Mouse (Mus musculus): ENCODE measurements around the gene Fancc.
"Not testable (repeated sequence)": the region's sequence is repeated elsewhere in the genome, so short reads cannot be mapped to it uniquely, and the experiment has no call there.

The Fancc gene

DNA sequence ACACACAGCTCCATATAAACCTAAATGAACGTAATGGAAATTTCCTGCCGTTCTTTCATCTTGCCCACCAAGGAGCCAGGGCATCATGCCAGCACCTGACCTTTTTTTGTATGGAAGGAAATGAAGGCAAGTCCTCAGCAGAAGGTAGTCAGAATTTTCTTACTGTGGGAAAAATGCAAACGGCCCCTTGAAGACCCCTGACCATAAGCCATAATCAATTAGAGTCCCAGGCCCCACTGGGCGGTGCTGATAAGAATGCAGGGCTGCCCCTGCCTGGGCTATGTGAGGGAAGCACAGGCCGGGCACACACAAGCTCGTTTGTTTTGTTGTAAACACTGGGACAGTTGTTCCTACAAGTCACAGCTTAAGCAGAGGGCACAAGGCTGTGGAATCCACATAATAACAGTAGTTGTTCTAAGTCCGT, 179.4 kb downstream of the Fancc start:
- DNase-seq (ENCODE audit: low read depth, low spot score), result no peak

DNA sequence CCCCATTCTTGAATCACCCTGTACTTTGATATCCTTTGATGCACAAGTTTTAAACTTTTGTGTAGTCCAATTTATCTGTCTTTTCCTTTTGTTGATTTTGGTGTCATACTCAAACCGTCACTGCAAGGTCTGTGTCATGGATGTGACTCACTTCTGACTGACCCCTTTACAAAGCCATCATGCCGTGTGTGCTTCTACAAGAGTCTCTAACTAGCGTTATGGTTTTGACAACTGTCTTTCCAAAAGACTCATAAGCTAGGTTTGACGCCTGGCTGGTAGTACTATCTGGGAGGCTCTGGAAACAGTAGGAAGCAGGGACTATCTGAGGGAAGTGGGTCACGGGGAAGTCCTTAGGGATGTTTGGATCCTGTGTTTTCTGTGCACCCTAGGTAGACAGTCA, 180.7 kb downstream of the Fancc start:
- no peak for DNase-seq (ENCODE audit: low read depth, low spot score)

DNA sequence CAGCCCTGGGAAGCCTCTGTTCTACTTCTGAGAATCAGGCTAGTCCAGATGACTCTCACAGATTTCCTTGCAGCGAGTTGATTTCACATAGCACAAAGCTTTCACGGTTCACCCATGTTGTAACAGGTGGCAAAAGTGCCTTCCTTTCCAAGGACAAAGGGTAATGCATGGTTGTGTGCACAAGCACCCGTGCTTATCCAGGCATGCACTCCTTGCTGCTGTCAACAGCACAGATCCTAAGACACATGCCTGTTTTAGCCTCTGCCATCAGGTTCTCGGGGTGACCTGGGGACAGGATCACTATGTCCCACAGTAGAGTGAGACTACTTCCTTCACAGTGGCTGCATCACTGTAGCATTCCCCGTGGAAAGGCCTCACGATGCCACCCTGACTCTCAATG, 181.3 kb downstream of the Fancc start:
- DNase-seq (ENCODE audit: low read depth, low spot score), result no peak

DNA sequence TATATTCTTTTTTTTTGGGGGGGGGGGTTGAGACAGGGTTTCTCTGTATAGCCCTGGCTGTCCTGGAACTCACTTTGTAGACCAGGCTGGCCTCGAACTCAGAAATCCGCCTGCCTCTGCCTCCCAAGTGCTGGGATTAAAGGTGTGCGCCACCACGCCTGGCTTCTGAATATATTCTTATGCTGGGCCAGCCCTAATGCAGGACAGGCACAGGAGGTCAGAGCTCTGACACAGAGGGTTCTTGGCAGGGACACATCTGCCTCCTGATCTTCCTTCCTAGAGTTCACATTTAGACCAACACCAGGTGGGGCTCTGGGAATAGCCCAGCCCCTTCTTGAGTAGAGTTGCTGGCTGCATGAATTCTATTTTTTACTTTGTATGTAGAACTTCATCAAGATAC, 182.0 kb downstream of the Fancc start:
- DNase-seq (ENCODE audit: low read depth, low spot score), result not testable (repeated sequence)

DNA sequence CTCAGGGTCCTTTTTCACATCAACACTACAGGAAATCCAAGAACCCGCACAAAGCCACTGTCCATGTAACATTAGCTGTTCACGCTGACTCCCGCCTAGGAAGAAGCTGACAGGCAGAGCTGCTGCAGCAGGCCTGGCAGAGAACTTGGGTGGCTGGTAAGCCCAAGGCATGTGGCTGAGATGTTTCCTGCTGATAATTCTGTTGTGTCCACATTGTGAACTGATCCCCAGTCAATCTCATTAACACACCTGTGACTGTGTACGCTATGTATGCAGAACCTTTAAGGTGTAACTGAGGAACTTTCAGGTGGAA, 182.5 kb downstream of the Fancc start:
- DNase-seq (ENCODE audit: low read depth, low spot score), result no peak

DNA sequence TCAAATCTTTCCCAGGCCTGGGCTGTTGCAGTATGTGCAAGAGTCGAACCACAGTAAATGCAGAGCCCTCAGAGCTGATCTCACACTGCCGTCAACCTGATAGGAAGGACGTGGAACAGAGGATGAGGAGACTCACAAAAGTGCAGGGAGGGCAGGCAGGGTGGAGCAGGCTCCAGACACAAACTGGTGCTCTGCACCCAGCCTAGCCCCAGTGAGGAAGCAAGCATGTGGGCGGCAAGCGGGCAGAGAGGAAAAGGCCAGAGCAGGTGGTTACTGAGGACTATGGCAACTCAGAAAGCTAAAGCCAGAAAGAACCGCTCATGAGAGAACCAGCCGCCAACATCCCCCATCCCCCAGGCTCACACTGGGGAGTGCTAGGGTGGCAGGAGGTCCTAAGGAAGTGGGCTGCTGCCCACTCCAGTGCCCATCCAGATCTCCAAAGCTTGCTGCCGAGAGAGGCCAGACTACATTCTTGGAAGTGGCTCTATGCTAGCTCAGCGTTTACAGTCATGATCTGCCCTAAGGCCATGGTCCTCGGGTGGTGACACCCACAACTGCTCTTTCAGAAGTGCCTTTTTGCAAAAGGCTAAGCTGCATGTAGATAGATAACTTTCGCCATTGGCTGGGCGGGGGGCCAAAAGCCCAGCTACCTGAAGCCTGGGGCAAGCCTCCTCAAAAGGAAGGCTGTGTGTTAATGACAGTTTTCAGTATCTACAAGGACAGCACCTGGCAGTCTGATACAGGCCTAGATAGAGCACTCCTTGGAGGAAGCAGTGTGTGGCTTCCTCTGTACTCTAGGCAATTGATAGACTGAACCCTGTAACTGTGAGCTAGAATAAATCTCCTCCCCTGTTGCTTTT, 183.1 kb downstream of the Fancc start:
- DNase-seq (ENCODE audit: low read depth, low spot score), result no peak

DNA sequence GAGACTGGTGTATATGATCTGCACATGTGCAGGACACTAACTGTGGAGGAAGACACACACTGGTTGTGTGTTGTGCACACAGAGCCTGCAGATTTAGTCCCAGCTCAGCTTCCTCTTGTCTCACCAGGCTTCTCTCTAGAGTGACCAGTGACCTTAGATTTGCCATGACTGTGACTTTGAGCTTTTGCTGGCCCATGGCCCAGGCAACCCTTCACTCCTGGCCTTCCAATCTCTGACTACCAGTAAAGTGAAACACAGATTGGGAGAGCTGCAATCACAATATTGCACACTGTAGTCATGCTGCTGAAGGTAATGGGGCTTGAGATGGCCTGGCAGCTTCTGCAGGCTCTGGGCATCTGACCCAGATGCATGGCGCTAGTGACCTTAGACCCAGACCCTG, 183.8 kb downstream of the Fancc start:
- DNase-seq (ENCODE audit: low read depth, low spot score), result no peak

DNA sequence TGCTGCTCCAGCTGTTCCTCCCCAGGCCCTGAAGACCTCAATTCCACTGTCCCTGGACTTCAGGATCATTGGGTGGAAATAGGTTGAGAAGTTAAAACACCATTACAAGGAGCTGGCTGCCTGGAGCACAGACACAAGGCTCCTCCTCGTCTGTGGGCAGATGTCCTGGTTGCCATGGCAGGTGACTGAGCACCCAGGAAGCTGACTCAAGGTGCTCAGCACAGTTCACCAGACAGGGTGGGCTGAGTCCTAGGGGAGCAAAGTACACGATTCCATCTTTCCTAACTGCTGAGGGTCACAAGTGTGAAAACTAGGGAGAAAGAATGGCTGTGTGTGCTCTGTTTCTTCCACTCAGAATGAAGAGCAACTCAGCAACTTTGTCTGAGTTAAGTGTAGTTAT, 185.9 kb downstream of the Fancc start:
- DNase-seq (ENCODE audit: low read depth, low spot score), result no peak

DNA sequence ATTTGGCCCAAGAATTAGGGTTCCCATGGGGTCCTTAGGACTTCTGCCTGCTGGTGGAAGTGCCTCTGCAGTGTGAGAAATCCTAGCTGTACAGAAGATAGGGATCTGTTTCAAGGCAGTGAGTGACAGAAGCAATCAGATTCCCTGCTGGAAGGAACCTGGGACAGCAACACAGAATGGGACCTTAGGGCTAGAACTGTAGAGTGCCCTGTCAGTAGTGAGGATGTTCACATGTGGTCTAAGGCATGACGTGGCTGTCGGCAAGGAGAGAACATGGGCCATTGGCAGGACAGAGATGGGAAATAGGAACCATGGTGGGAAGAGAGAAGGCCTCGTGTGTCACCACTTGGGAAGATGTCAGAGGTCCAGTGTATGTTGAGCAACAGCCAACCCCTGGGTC, 187.5 kb downstream of the Fancc start:
- no peak for DNase-seq (ENCODE audit: low read depth, low spot score)

DNA sequence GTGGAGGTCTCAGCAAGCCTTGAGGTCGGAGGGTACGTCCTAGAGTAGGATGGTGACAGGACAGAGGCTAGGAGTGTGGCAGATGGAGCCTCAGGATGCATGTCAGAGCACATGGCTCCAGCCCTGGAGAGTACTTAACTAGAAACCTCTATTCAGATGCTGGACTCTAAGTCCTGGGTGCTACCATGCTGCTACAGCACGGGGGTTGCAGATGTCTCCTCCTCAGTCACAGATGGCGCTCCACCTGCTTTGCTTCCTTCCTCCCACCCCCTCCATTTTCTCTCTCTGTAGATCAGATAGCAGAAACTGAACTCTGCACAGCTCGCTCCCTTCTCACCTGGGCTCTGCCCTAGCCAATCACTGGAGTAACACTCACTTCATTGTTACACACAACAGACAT, 190.3 kb downstream of the Fancc start:
- DNase-seq (ENCODE audit: low read depth, low spot score), result no peak

DNA sequence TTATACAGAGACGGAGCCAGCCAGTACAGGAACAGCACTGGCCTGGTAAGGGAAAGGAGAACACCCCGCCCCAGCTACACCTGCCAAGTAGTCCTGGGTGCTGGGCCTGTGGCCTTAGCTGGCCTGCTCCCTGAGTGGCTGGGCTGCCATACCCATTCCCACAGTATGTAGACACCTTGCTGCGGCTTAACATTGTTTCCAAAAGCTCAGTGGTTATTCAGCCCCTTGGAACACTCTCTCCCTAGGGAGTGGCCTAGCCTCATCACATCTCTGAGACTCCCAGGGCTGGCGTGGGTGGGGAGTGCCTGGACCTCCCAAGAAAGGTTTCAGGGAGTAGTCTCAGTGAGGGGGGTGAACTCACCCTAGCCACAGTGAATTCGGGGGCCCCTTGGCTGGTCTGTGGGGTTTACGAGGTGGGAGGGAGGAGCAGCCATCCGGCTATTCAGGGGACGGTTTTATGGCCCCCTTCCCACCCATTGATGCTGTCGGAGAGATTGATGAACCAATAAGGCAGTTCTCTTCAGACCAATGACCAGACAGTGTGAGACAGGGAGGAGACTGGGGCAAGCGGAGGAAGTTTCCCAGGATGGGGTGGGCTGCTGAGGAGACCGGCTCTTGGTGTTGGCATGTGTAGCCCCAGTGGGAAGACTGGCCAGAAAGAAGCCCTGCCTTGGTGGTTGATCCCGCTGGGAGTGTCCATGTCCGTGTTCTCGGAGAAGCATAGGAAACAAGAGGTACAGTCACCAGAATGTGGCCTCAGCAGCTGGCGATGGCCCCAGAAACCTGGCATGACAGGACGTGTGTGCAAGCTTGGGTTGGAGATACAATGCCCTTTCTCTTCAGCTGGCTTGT, 191.7 kb downstream of the Fancc start:
- no peak for DNase-seq (ENCODE audit: low read depth, low spot score)

DNA sequence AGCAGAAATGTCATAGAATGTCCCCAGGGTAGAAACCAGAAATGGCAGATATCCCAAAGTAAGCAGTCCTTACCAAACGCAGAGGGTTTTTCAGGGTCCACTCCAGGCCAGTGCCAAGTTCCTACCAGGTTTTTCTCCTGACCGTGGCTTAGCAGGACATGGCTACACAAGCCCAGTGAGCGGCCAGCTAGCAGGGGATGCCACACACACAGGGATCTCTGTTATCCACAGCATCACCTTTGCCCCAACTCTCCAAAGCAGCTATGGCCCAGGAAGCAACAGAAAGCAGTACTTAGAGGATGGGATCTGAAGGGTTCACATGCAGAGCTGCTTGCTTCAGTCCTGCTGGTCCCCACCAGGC, 192.3 kb downstream of the Fancc start:
- DNase-seq (ENCODE audit: low read depth, low spot score), result no peak

DNA sequence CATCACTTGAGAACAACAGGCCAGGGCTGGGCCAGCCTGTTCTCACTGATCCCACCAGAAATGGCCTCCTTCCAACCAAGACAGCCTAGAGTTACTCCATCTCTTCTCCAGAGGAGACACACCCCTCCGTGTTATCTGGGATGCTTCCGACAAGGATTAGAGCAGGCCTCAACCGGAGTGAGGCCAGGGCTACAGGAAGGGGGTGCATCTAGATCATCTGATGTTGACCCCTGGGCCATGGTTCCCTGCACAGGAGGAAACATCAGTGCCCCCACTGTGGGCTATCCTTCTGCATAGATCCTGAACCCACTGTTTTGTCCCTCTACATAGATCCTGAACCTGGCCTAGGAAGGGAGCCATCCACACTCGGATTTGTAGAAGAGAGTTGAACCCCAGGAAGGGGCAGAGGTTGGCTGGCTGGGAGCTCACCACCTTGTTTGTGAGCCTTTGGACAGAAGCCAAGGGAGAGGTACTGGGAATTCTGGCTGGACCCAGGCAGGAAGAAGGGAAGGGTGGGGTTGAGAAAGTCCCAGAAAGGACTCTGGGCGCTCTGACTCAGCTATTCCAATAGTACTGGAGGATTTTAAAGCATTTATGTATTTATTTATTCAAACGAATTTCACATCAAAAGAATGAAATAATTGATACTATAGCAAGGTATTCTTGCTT, 192.8 kb downstream of the Fancc start:
- DNase-seq (ENCODE audit: low read depth, low spot score), result no peak

DNA sequence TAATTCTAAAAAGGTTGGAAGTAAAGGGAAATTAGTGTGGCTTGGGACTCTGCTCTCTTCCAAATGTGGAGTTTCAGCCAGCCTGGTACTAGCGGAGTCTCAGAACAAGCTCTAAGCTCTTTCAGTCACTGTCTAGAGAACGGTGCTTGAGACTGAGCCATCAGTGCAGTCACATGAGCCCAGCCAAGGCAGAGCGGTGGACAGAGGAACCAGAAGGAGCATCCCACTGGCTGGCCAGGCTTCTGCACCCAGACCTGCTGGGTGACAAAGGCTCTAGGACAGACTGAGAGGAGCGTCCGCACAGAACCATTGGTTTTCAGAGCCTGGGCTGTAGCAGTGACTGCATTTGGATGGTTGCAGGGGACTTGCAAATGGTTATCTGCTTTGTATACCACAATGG, 194.7 kb downstream of the Fancc start:
- DNase-seq (ENCODE audit: low read depth, low spot score), result no peak

DNA sequence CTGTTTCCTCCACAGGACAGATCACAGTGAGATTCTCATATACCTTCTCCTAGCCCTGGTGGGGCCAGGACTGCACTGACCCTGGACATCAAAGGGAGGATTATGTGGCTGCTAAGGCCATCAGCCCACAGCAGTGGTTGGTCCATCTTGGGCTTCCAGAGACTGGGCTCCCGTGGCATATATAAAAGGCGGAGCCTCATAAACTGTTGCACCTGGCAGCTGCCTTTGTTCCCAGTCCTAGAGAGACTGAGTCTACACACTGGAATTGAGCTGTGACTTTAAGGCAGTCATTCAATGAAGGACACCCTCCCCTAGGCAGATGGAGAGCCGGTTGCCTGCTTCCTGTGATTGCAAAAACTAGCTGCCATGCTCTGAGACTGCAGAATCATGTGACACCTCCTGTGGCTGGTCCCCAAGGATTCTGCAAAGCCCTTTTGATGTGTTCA, 195.3 kb downstream of the Fancc start:
- DNase-seq (ENCODE audit: low read depth, low spot score), result no peak

DNA sequence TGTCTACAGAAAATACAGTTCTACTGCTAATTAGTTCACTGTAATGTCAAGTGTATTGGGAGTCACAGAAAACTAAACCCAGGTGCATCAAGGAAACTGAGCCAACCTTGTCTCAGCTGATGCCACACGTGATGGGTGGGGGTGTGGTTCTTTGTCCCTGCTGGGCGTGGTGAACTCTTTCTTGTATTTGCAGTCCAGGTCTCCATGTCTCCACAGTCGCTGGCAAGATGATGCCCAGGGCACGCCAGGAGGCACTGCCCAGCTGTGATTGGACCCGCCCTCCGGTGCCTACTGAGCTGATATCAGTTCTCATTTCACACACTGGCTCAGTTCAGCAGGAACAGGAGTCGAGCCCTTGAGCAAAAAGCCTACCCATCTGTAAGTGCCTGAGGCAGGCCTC, 196.1 kb downstream of the Fancc start:
- no peak for DNase-seq (ENCODE audit: low read depth, low spot score)

DNA sequence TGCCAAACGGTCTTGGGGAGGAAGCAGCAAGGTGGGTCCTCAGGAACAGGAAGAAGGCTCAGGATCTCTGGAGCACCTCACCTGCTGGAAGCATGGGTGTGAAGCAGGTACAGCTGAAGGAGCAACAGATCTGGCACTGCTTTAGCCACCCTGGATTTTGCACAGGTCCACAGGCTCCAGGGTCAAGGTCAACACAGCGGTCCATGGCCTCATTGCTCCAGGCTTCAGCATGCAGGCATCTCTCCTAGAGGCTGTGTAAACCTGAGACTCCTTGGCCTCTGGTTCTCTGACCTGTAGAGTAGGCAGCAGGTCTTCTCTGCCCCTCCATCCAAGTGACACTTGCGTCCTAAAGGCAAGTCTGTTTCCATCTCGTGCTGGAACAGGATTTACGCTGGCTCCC, 198.1 kb downstream of the Fancc start:
- no peak for DNase-seq (ENCODE audit: low read depth, low spot score)

DNA sequence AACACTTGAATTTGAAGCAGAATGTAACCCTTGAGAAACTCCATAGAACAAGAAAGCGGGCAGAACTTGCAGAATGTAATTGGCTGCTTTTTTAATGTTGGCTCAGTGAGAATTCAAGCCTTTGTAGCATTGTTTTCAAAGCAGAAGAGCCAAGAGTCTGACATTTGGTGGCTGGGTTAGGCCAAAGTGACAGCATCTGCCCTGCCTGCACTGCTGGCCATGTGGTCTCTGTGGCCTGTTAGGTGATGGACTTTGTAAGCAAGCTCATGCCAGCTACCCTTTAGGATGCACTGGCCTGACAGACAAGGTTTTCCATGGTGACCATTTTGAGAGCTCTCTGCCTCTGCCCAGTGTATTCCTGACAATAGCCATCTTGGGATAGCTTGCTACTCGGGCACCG, 199.1 kb downstream of the Fancc start:
- no peak for DNase-seq (ENCODE audit: low read depth, low spot score)

DNA sequence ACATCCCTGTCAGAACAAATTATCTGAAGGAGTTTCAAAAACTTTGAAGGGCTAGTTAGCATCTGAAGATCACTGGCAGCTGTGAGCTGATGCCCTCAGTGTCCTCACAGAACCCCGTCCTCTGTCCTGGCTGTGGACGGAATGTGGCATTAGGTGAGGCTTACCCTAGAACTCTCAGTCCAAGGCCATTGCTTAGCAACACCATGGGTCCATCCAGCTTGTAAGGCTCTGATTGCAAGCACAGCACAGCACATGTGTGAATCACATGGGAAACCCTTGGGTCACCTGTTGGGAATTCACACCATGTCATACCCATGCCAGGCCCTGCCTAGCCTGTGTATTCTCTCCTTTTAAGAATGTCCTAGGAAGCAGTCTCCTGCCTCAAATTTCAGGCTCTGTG, 200.1 kb downstream of the Fancc start:
- DNase-seq (ENCODE audit: low read depth, low spot score), result no peak

DNA sequence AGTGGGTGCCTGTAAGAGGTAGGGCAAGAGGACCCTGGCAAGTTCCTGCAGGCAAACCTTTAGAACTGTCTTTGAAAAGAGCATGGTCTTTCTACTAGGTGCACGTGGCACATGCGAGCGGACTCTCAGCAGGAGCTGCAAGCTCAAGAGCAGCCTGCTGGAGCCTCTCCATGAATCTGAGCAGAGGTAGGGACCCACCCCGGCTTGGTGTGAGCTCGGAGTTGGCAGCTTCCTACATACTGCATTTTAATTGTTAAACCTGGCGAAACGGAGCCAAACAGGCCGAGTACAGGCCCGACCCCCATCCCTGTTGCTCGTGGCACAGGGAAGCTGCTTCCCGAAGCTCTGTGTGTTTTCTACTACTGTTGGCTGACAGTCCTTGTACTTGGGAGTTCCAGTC, 200.8 kb downstream of the Fancc start:
- no peak for DNase-seq (ENCODE audit: low read depth, low spot score)

DNA sequence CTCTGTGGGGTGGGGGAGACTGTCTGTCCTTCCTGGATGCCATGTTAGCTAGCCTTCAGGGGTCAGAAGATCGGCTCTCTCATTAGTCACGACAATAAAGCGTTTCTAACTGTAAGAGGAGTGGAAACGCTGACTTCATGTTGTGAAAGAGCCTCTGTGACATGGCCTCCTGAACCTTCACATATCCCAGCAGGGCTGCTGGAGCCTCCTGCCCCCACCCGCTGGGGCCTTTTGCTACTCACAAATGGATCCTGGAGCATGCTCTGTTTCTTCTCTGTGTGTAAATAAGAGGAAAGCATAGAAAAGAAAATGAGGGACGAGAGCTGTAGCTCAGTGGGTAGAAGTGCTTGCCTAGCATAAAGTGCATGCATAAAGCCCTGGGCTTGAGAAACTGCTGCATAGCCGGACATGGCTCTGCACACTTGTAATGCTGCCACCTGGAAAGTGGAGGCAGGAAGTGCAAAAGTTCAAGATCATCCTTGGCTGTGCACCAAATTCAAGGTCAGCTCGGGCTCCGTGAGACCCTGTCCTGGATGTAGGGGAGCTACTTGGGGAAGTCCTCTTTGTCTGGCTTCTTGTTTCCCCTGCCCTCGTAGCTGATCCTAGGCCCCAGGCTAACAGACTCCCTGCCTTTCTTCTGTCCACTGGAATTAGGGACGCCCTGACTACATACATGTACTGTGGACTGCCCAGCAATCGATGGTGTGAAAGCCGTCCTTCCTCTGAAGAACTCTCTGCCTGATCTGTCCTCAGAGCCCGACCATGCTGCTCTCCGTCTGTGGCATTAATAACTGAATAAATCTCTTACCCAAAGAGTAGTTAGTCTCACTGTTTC, 202.5 kb downstream of the Fancc start:
- no peak for DNase-seq (ENCODE audit: low read depth, low spot score)

DNA sequence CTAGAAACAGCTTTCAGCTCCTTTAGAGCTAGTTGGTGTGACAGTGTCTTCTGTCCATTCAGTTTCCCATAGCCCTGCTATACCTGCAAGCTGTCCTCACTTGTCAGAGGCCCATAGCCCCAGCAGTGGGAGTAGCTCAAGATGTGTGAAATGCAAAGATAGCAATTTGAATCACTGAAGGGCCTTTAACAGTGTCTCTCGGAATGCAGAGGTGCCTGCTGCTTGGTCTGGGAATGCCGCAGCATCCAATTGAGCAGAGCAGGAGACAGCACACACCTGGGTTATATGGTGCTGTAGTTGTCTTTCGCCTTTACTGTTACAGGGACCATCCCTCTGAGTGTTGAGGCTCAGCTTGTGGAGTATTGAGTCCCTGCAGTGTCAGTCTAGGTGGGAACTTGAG, 203.4 kb downstream of the Fancc start:
- no peak for DNase-seq (ENCODE audit: low read depth, low spot score)

Measured in c-Kit-negative CD71-positive TER-119-positive erythroid progenitor cells, embryonic 14.5 days (primary cell).